Mouse (Mus musculus): ENCODE data around the gene Ikzf1.

The Ikzf1 gene

DNA sequence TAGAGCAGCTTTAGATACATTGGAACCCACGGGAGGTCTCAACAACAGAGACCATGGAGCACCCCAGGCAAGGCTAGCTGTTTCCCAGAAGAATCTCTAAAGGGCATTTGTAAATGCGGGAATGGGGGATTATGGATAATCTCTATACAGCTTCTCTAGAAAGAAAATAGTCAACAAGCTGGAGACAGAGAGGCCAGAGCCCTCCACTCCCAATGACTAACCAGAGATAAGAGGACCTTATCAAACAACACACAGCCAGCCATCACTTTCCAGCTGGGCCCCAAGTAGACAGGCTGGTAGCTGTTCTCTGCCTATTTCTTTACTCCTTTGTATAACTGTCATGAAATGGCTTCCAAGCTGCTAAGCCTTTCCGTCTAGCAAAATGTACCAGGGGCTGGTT, 130.9 kb downstream of the Ikzf1 start:
- in situ Hi-C loops (cut with MboI; ENCODE audit: low pct_unique_long_range_greater_than_20kb in 1 of 2, low sequenced_read_pairs in 2 of 2, unreplicated experiment in 1 of 2), result loop anchor here (25.0 kb wide), 1 partner anchor 722 kb away; no protein-coding TSS in a partner anchor

DNA sequence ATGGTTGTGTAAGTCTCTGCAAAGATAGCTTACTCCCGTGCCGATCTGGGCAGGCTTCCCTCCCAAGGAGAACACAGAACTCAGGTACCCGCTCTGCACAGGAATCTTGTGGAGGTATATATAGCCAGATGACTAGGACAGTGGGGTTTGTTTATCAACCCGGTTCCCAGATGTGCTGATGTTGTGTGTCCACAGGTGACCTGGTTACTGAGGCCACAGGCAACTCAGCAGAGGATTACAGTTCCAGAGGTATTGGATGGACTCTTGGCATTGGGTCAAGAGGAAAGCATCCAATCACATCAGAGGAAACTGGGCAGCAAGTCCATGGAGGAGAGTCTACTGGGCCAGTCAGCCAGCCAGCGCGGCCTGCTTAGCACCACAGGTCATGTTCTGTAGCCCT, 134.0 kb downstream of the Ikzf1 start:
- in situ Hi-C loops (cut with MboI; ENCODE audit: low pct_unique_long_range_greater_than_20kb in 1 of 2, low sequenced_read_pairs in 2 of 2, unreplicated experiment in 1 of 2), result loop anchor here (25.0 kb wide), 1 partner anchor 719 kb away; no protein-coding TSS in a partner anchor

- in situ Hi-C loops (cut with MboI; ENCODE audit: low pct_unique_long_range_greater_than_20kb in 1 of 2, low sequenced_read_pairs in 2 of 2, unreplicated experiment in 1 of 2), result loop anchor here (25.0 kb wide), 1 partner anchor 718 kb away; no protein-coding TSS in a partner anchor
Observed at GRCm38 (mm10) chr11:11819206-11819605, 134.4 kb downstream of the Ikzf1 start.

- in situ Hi-C loops (cut with MboI; ENCODE audit: low pct_unique_long_range_greater_than_20kb in 1 of 2, low sequenced_read_pairs in 2 of 2, unreplicated experiment in 1 of 2), result loop anchor here (25.0 kb wide), 1 partner anchor 717 kb away; no protein-coding TSS in a partner anchor
Observed at GRCm38 (mm10) chr11:11820251-11820650, 135.4 kb downstream of the Ikzf1 start.

GRCm38 (mm10) chr11:11820737-11821136, 135.9 kb downstream of the Ikzf1 start:
- in situ Hi-C loops (cut with MboI; ENCODE audit: low pct_unique_long_range_greater_than_20kb in 1 of 2, low sequenced_read_pairs in 2 of 2, unreplicated experiment in 1 of 2), result loop anchor here (25.0 kb wide), 1 partner anchor 717 kb away; no protein-coding TSS in a partner anchor

GRCm38 (mm10) chr11:11821387-11821975, 136.7 kb downstream of the Ikzf1 start:
- in situ Hi-C loops (cut with MboI; ENCODE audit: low pct_unique_long_range_greater_than_20kb in 1 of 2, low sequenced_read_pairs in 2 of 2, unreplicated experiment in 1 of 2), result loop anchor here (25.0 kb wide), 1 partner anchor 716 kb away; no protein-coding TSS in a partner anchor

All from mouse embryonic stem cell (cell line).